21 mouse cellular contexts compared by ENCODE assay signal in the genomic region with DNA sequence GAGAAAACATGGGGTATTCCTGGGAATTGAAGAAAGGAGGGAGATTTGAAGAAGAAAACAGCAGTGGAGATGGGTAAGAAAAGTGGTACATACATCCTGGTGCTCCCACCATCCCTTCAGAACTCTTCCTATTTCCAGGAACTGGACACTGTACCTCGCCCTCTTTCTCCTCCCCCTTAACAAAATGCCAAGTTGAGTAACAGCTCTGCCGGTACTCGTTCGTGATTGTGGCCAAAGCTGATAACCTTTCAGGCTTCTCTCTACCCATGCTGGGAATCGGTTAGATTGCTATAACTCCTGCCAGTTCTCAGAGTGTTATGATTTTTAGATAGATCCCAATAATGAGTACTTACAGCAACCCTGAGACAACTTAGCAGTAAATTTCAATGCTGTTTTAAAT. TPM values are rescaled to one million over a fixed set of nuclear protein-coding genes. Genes with fewer than 3 reads are reported as not detected.
"Had no signal": no experiment of that assay in that cellular context is flagged by ENCODE, and none has a peak within 500 bp of the region (broad histone marks: within the 10 kb centered on the region; RNA-seq: fewer than 3 reads in every experiment).

No protein-coding gene starts in this region.

- H3K36me3 ChIP-seq: liver, embryonic 12.5 days; liver, embryonic 15.5 days; lung, embryonic 15.5 days; neural tube, embryonic 12.5 days; neural tube, embryonic 15.5 days; stomach, embryonic 15.5 days had no signal

- H3K4me3 ChIP-seq: left cerebral cortex, adult 2 months; liver, embryonic 12.5 days; liver, embryonic 15.5 days; lung, embryonic 15.5 days; neural tube, embryonic 12.5 days; neural tube, embryonic 15.5 days; stomach, embryonic 15.5 days had no signal

- DNase-seq: kidney, adult 2 months; kidney, postnatal 14 days; kidney, postnatal 4 days; layer of hippocampus, postnatal 36 days; lung, postnatal 14 days; midbrain, embryonic 14.5 days; right cerebral cortex, adult 18-20 months; right cerebral cortex, postnatal 25 days; spleen, adult 18-20 months; thymus, postnatal 25 days had no signal

- H3K9ac ChIP-seq: liver, embryonic 12.5 days; liver, embryonic 15.5 days; lung, embryonic 15.5 days; neural tube, embryonic 12.5 days; neural tube, embryonic 15.5 days; stomach, embryonic 15.5 days had no signal

- H3K9me3 ChIP-seq: liver, embryonic 12.5 days; liver, embryonic 15.5 days; lung, embryonic 15.5 days; neural tube, embryonic 12.5 days; neural tube, embryonic 15.5 days; stomach, embryonic 15.5 days had no signal

- H3K27me3 ChIP-seq: liver, embryonic 12.5 days; liver, embryonic 15.5 days; lung, embryonic 15.5 days; neural tube, embryonic 12.5 days; neural tube, embryonic 15.5 days; stomach, embryonic 15.5 days had no signal

- H3K4me1 ChIP-seq: liver, embryonic 15.5 days; lung, embryonic 15.5 days; neural tube, embryonic 12.5 days; neural tube, embryonic 15.5 days; stomach, embryonic 15.5 days had no signal

- H3K4me2 ChIP-seq: liver, embryonic 12.5 days; liver, embryonic 15.5 days; lung, embryonic 15.5 days; midbrain, embryonic 11.5 days; neural tube, embryonic 12.5 days; neural tube, embryonic 15.5 days; stomach, embryonic 15.5 days had no signal

- ATAC-seq: intestine, postnatal 0 days; liver, embryonic 12.5 days had no signal

- H3K27ac ChIP-seq: left cerebral cortex, adult 2 months; liver, embryonic 12.5 days; liver, embryonic 15.5 days; lung, embryonic 15.5 days; macrophage; neural tube, embryonic 12.5 days; neural tube, embryonic 15.5 days; stomach, embryonic 15.5 days had no signal

RNA-seq across cellular contexts. Expression of gene Prg4, which starts 7.0 kb away (rescaled TPM):
- total RNA-seq: megakaryocyte-erythroid progenitor cell, adult 5-6 weeks had no signal
- polyA plus RNA-seq: macrophage had no signal
